Mouse (Mus musculus): ENCODE results near the gene Ahnak2. TPM values are rescaled to one million over a fixed set of nuclear protein-coding genes. Genes with fewer than 3 reads are reported as not detected.
"Not testable (repeated sequence)": the region's sequence is repeated elsewhere in the genome, so short reads cannot be mapped to it uniquely, and the experiment has no call there.

The Ahnak2 gene
- polyA plus RNA-seq, 1 experiment, result 24.4 TPM

DNA sequence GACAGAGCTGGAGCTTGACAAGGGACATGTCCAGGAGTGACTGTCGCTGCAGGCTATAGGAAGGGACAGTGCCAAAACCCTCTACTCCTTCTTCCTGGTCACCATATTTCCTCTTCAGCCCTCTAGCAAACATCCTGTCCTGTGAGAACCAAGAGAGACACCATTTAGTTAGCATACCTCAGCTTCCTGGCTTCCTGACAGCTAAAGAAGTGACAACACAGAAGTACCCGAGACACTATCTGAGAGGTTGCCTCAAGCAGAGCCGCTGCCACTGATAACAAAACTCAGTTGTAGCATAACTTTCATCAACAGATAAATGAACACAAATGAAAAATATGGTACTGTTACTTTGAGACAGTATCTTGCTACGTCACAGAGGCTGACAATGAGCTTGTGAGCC is 19.5 kb upstream of the Ahnak2 start:
- H3K79me2 ChIP-seq (ENCODE audit: control insufficient read depth, insufficient read depth), result peaks cover 73% of the 10 kb centered on the region
- H3K4me3 ChIP-seq, result no peak overlapping the region
- H3ac ChIP-seq (ENCODE audit: control insufficient read depth, insufficient read length), result no peak overlapping the region
- peaks cover 33% of the 10 kb centered on the region for H3K36me3 ChIP-seq (ENCODE audit: control insufficient read depth, insufficient read depth)
- no peak for TF ChIP-seq REST (IDR thresholded peaks at IDR 0.05; ENCODE audit: insufficient read depth, insufficient read length)
- no peak for TF ChIP-seq MYOD1 (IDR thresholded peaks at IDR 0.05; ENCODE audit: control insufficient read depth in 1 of 3, insufficient read length in 2 of 3, low read depth in 2 of 3)
- no peak for TF ChIP-seq TCF12 (IDR thresholded peaks at IDR 0.05; ENCODE audit: insufficient read depth, poor library complexity, severe bottlenecking)
- no peak for TF ChIP-seq POLR2A (IDR thresholded peaks at IDR 0.05; ENCODE audit: insufficient read length, low read depth)
- no peak for TF ChIP-seq TCF3 (IDR thresholded peaks at IDR 0.05; ENCODE audit: insufficient read length, low read depth)
- TF ChIP-seq POLR2AphosphoS2 (IDR thresholded peaks at IDR 0.05; ENCODE audit: insufficient read length, low read depth), result no peak
- no peak for TF ChIP-seq MYOG (IDR thresholded peaks at IDR 0.05; ENCODE audit: control insufficient read depth in 1 of 3, insufficient read depth in 1 of 3, insufficient read length in 2 of 3, low read depth in 2 of 3)
- no peak for TF ChIP-seq SRF (IDR thresholded peaks at IDR 0.05; ENCODE audit: control insufficient read depth, insufficient read length, low read depth)
- TF ChIP-seq E2F4 (IDR thresholded peaks at IDR 0.05; ENCODE audit: insufficient read depth), result no peak
- no peak for TF ChIP-seq CEBPB (IDR thresholded peaks at IDR 0.05; ENCODE audit: insufficient read depth, poor library complexity, severe bottlenecking)
- no peak for TF ChIP-seq MAX (IDR thresholded peaks at IDR 0.05; ENCODE audit: low read depth)
- no peak for TF ChIP-seq USF1 (IDR thresholded peaks at IDR 0.05; ENCODE audit: low read depth)
- H3K27me3 ChIP-seq (ENCODE audit: control insufficient read depth, insufficient read depth, insufficient read length), result no peaks in the 10 kb centered on the region
- no peak overlapping the region for H3K4me2 ChIP-seq (ENCODE audit: low read depth)

- no peak overlapping the region for H3K4me3 ChIP-seq
- no peak overlapping the region for H3K4me2 ChIP-seq (ENCODE audit: low read depth)
- no peaks in the 10 kb centered on the region for H3K27me3 ChIP-seq (ENCODE audit: control insufficient read depth, insufficient read depth, insufficient read length)
- no peak for TF ChIP-seq MAX (IDR thresholded peaks at IDR 0.05; ENCODE audit: low read depth)
- TF ChIP-seq USF1 (IDR thresholded peaks at IDR 0.05; ENCODE audit: low read depth), result no peak
- TF ChIP-seq E2F4 (IDR thresholded peaks at IDR 0.05; ENCODE audit: insufficient read depth), result no peak
- peaks cover 28% of the 10 kb centered on the region for H3K36me3 ChIP-seq (ENCODE audit: control insufficient read depth, insufficient read depth)
- H3ac ChIP-seq (ENCODE audit: control insufficient read depth, insufficient read length), result no peak overlapping the region
- H3K79me2 ChIP-seq (ENCODE audit: control insufficient read depth, insufficient read depth), result peaks cover 65% of the 10 kb centered on the region
Measured at GRCm38 (mm10) chr12:112821216-112821615, 18.8 kb upstream of the Ahnak2 start.

GRCm38 (mm10) chr12:112820401-112820999 is 18.0 kb upstream of the Ahnak2 start:
- Histone ChIP-seq H3K79me2 (ENCODE audit: control insufficient read depth, insufficient read depth) (peaks cover 58% of the 10 kb centered on the region), H3ac (ENCODE audit: control insufficient read depth, insufficient read length) (no peak overlapping the region), H3K4me2 (ENCODE audit: low read depth) (no peak overlapping the region), H3K27me3 (ENCODE audit: control insufficient read depth, insufficient read depth, insufficient read length) (no peaks in the 10 kb centered on the region), H3K36me3 (ENCODE audit: control insufficient read depth, insufficient read depth) (peaks cover 31% of the 10 kb centered on the region), H3K4me3 (no peak overlapping the region)
- TF ChIP-seq POLR2A (IDR thresholded peaks at IDR 0.05; ENCODE audit: insufficient read length, low read depth) (peak; percentile 35), SRF (IDR thresholded peaks at IDR 0.05; ENCODE audit: control insufficient read depth, insufficient read length, low read depth) (no peak), MYOG (IDR thresholded peaks at IDR 0.05; ENCODE audit: control insufficient read depth in 1 of 3, insufficient read depth in 1 of 3, insufficient read length in 2 of 3, low read depth in 2 of 3) (no peak), E2F4 (IDR thresholded peaks at IDR 0.05; ENCODE audit: insufficient read depth) (no peak), MAX (IDR thresholded peaks at IDR 0.05; ENCODE audit: low read depth) (no peak), CEBPB (IDR thresholded peaks at IDR 0.05; ENCODE audit: insufficient read depth, poor library complexity, severe bottlenecking) (no peak), MYOD1 (IDR thresholded peaks at IDR 0.05; ENCODE audit: control insufficient read depth in 1 of 3, insufficient read length in 2 of 3, low read depth in 2 of 3) (no peak), POLR2AphosphoS2 (IDR thresholded peaks at IDR 0.05; ENCODE audit: insufficient read length, low read depth) (peak; percentile 14)

- peaks cover 45% of the 10 kb centered on the region for H3K79me2 ChIP-seq (ENCODE audit: control insufficient read depth, insufficient read depth)
- no peaks in the 10 kb centered on the region for H3K27me3 ChIP-seq (ENCODE audit: control insufficient read depth, insufficient read depth, insufficient read length)
- H3ac ChIP-seq (ENCODE audit: control insufficient read depth, insufficient read length), result no peak overlapping the region
- H3K36me3 ChIP-seq (ENCODE audit: control insufficient read depth, insufficient read depth), result peaks cover 32% of the 10 kb centered on the region
- no peak for TF ChIP-seq REST (IDR thresholded peaks at IDR 0.05; ENCODE audit: insufficient read depth, insufficient read length)
- TF ChIP-seq TCF12 (IDR thresholded peaks at IDR 0.05; ENCODE audit: insufficient read depth, poor library complexity, severe bottlenecking), result no peak
- no peak for TF ChIP-seq USF1 (IDR thresholded peaks at IDR 0.05; ENCODE audit: low read depth)
- no peak for TF ChIP-seq MAX (IDR thresholded peaks at IDR 0.05; ENCODE audit: low read depth)
- no peak for TF ChIP-seq MYOD1 (IDR thresholded peaks at IDR 0.05; ENCODE audit: control insufficient read depth in 1 of 3, insufficient read length in 2 of 3, low read depth in 2 of 3)
- no peak for TF ChIP-seq E2F4 (IDR thresholded peaks at IDR 0.05; ENCODE audit: insufficient read depth)
- TF ChIP-seq POLR2AphosphoS2 (IDR thresholded peaks at IDR 0.05; ENCODE audit: insufficient read length, low read depth), result no peak
- TF ChIP-seq SRF (IDR thresholded peaks at IDR 0.05; ENCODE audit: control insufficient read depth, insufficient read length, low read depth), result no peak
- TF ChIP-seq POLR2A (IDR thresholded peaks at IDR 0.05; ENCODE audit: insufficient read length, low read depth), result no peak
- TF ChIP-seq TCF3 (IDR thresholded peaks at IDR 0.05; ENCODE audit: insufficient read length, low read depth), result no peak
- no peak for TF ChIP-seq CEBPB (IDR thresholded peaks at IDR 0.05; ENCODE audit: insufficient read depth, poor library complexity, severe bottlenecking)
- no peak overlapping the region for H3K4me2 ChIP-seq (ENCODE audit: low read depth)
- H3K4me3 ChIP-seq, result no peak overlapping the region
Measured at GRCm38 (mm10) chr12:112819057-112819662, 16.7 kb upstream of the Ahnak2 start.

DNA sequence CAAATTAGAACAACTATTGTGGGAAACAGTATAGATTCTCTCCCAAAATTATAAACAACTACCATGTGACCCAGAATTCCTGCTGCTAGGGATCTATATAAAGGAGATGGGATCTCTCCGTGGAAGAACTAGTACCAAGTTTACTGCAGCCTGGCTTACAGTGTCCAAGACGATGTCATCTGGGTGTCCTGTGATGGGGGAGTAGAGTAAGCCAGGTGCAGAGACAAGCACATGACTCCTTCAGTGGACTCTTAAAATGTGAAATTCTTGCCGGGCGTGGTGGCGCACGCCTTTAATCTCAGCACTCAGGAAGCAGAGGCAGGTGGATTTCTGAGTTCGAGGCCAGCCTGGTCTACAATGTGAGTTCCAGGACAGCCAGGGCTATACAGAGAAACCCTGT is 14.4 kb upstream of the Ahnak2 start:
- H3K36me3 ChIP-seq (ENCODE audit: control insufficient read depth, insufficient read depth), result peaks cover 27% of the 10 kb centered on the region

More for the DNA sequence above, 14.4 kb upstream of the Ahnak2 start:
- H3K27me3 ChIP-seq (ENCODE audit: control insufficient read depth, insufficient read depth, insufficient read length); H3ac ChIP-seq (ENCODE audit: control insufficient read depth, insufficient read length); H3K4me2 ChIP-seq (ENCODE audit: low read depth); H3K4me3 ChIP-seq: not testable (repeated sequence)
- peaks cover 22% of the 10 kb centered on the region for H3K79me2 ChIP-seq (ENCODE audit: control insufficient read depth, insufficient read depth)
